Mouse (Mus musculus) heart, adult 2 months (tissue): ENCODE results near the gene Wdr89. TPM values are rescaled to one million over a fixed set of nuclear protein-coding genes. Genes with fewer than 3 reads are reported as not detected.

Source experiments
- DNase-seq, 2 experiments: peaks; one replicate each; pipeline ENCODE4 v3.0.0; 2021
- H3K27ac ChIP-seq: fragments of 200-600 bp; 2 replicates; pipeline ENCODE4 v1.8.1; 2022
- H3K27me3 ChIP-seq: fragments of 200-500 bp; 2 replicates; pipeline ENCODE4 v1.6.1; 2012; ENCODE audit warnings: mild to moderate bottlenecking, low read length, inconsistent platforms, mixed read lengths; ENCODE audit not compliant: control insufficient read depth, insufficient read depth
- H3K36me3 ChIP-seq: fragments of 200-500 bp; 2 replicates; pipeline ENCODE4 v1.6.1; 2012; ENCODE audit warnings: low read length, inconsistent platforms; ENCODE audit not compliant: control insufficient read depth, insufficient read depth
- H3K4me1 ChIP-seq: fragments of 200-500 bp; 2 replicates; pipeline ENCODE4 v1.6.1; 2011; ENCODE audit warnings: low read length; ENCODE audit not compliant: control insufficient read depth, insufficient read depth
- H3K4me3 ChIP-seq: fragments of 200-600 bp; 2 replicates; pipeline ENCODE4 v1.8.1; 2022
- H3K79me2 ChIP-seq: fragments of 200-500 bp; replicated peaks from 2 replicates; pipeline ENCODE4 v1.6.1; 2012; ENCODE audit warnings: mild to moderate bottlenecking, inconsistent platforms, low read length, moderate library complexity, mixed read lengths; ENCODE audit not compliant: control insufficient read depth, insufficient read depth
- H3K9ac ChIP-seq: fragments of 200-500 bp; 2 replicates; pipeline ENCODE4 v1.6.1; 2012; ENCODE audit warnings: low read depth, mild to moderate bottlenecking, control low read depth, inconsistent platforms, low read length, mixed read lengths
- CTCF ChIP-seq: fragments of 200-600 bp; IDR thresholded peaks from 2 replicates; pipeline ENCODE4 v1.8.1; 2022; ENCODE audit warnings: antibody characterized with exemption, mild to moderate bottlenecking, moderate library complexity
- EP300 ChIP-seq: fragments of 200-500 bp; IDR thresholded peaks from 2 replicates; pipeline ENCODE4 v1.6.1; 2011; ENCODE audit warnings: low read depth, low read length, control low read depth; ENCODE audit not compliant: insufficient read depth
- POLR2A ChIP-seq: fragments of 200-500 bp; IDR thresholded peaks from 2 replicates; pipeline ENCODE4 v1.6.1; 2011; ENCODE audit warnings: mild to moderate bottlenecking, low read depth, low read length, control low read depth; ENCODE audit not compliant: insufficient read depth
- WGBS: fragments of 180-500 bp; shearing (Covaris S2); methylation state at CpG from one replicate; pipeline ENCODE4 v1.1.7; 2018; 5-methylcytosine and 5-hydroxymethylcytosine counted together
- intact Hi-C: fragments of 180-260 bp; cut with DNase I; formaldehyde crosslinking; loops from one replicate; pipeline ENCODE4 v1.15.1; 2025
- polyA plus RNA-seq: library from polyadenylated mRNA; depleted of rRNA; stranded (reverse); fragments of >200 nt; gene quantifications from 2 replicates; pipeline ENCODE4 v1.2.3, GENCODE M21; 2012
- total RNA-seq, 2 experiments: library from RNA; stranded (reverse); gene quantifications; 2 replicates each; pipeline ENCODE4 v1.2.3; 2021

Gene Wdr89
- total and polyA plus RNA-seq, 3 experiments: 2.6 to 2.8 (median 2.8) TPM

- 43% methylated on average over 3 of the region's 3 CpGs for WGBS
- Histone ChIP-seq H3K27me3 (no peaks in the 10 kb centered on the region), H3K36me3 (no peaks in the 10 kb centered on the region), H3K4me1 (0 out of 2 replicates have a peak, but pooled peaks cover 2% of the 10 kb centered on the region), H3K27ac (peak overlapping the region; percentile 5; the same call in 1 of the 2 replicates), H3K9ac (no peak overlapping the region), H3K4me3 (no peak overlapping the region), H3K79me2 (no peaks in the 10 kb centered on the region)
- intact Hi-C loops: no loop called here
- TF ChIP-seq EP300: no peak
- TF ChIP-seq POLR2A: no peak
- no peak for TF ChIP-seq CTCF
- DNase-seq: no peak
Measured at GRCm38 (mm10) chr12:75654247-75654801, 15.0 kb downstream of the Wdr89 start.

GRCm38 (mm10) chr12:75649706-75650093 is 19.6 kb downstream of the Wdr89 start:
- no peaks in the 10 kb centered on the region for H3K36me3 ChIP-seq
- H3K27ac ChIP-seq: no peak overlapping the region
- no peak for TF ChIP-seq EP300
- TF ChIP-seq CTCF: no peak
- no peak for TF ChIP-seq POLR2A
- H3K4me1 ChIP-seq: 0 out of 2 replicates have a peak, but pooled peaks cover 2% of the 10 kb centered on the region
- DNase-seq: no peak
- H3K4me3 ChIP-seq: no peak overlapping the region
- WGBS: 84% methylated on average over 2 of the region's 2 CpGs
- H3K27me3 ChIP-seq: no peaks in the 10 kb centered on the region
- no peak overlapping the region for H3K9ac ChIP-seq
- no peaks in the 10 kb centered on the region for H3K79me2 ChIP-seq
- intact Hi-C loops: no loop called here

GRCm38 (mm10) chr12:75649058-75649705 is 20.2 kb downstream of the Wdr89 start:
- H3K9ac ChIP-seq: no peak overlapping the region
- no peak overlapping the region for H3K27ac ChIP-seq

GRCm38 (mm10) chr12:75648281-75648680 is 21.1 kb downstream of the Wdr89 start:
- TF ChIP-seq CTCF (peak; percentile 29), POLR2A (no peak)
- H3K36me3 ChIP-seq: no peaks in the 10 kb centered on the region
- intact Hi-C loops: no loop called here
- no peaks in the 10 kb centered on the region for H3K4me1 ChIP-seq
- H3K4me3 ChIP-seq: no peak overlapping the region
- WGBS: 49% methylated on average over 12 of the region's 12 CpGs
- no peak for DNase-seq
- no peaks in the 10 kb centered on the region for H3K79me2 ChIP-seq
- H3K9ac ChIP-seq: no peak overlapping the region
- no peak overlapping the region for H3K27ac ChIP-seq
- H3K27me3 ChIP-seq: no peaks in the 10 kb centered on the region

More at GRCm38 (mm10) chr12:75649058-75649705, 20.2 kb downstream of the Wdr89 start:
- intact Hi-C loops: no loop called here
- no peaks in the 10 kb centered on the region for H3K36me3 ChIP-seq
- 0 out of 2 replicates have a peak, but pooled peaks cover 2% of the 10 kb centered on the region for H3K4me1 ChIP-seq
- no peaks in the 10 kb centered on the region for H3K27me3 ChIP-seq
- no peaks in the 10 kb centered on the region for H3K79me2 ChIP-seq
- WGBS: 74% methylated on average over 12 of the region's 12 CpGs
- DNase-seq: no peak
- no peak overlapping the region for H3K4me3 ChIP-seq
- no peak for TF ChIP-seq EP300
- no peak for TF ChIP-seq CTCF
- TF ChIP-seq POLR2A: no peak

- no peak for DNase-seq
- Histone ChIP-seq H3K36me3 (no peaks in the 10 kb centered on the region), H3K4me1 (no peaks in the 10 kb centered on the region), H3K79me2 (no peaks in the 10 kb centered on the region), H3K27ac (no peak overlapping the region), H3K4me3 (no peak overlapping the region), H3K9ac (no peak overlapping the region), H3K27me3 (no peaks in the 10 kb centered on the region)
- WGBS: 83% methylated on average over 2 of the region's 2 CpGs
- intact Hi-C loops: no loop called here
- TF ChIP-seq CTCF (peak; percentile 53), POLR2A (no peak)
Measured at GRCm38 (mm10) chr12:75647663-75648062, 21.7 kb downstream of the Wdr89 start.

GRCm38 (mm10) chr12:75645780-75646179 is 23.6 kb downstream of the Wdr89 start:
- 93% methylated on average over 1 of the region's 1 CpGs for WGBS
- H3K4me1 ChIP-seq: no peaks in the 10 kb centered on the region
- H3K27me3 ChIP-seq: no peaks in the 10 kb centered on the region
- no peak overlapping the region for H3K27ac ChIP-seq
- H3K9ac ChIP-seq: no peak overlapping the region
- intact Hi-C loops: no loop called here
- peak; percentile 65 for TF ChIP-seq CTCF
- TF ChIP-seq EP300: no peak
- H3K36me3 ChIP-seq: no peaks in the 10 kb centered on the region
- no peak for DNase-seq
- H3K79me2 ChIP-seq: no peaks in the 10 kb centered on the region
- H3K4me3 ChIP-seq: no peak overlapping the region
